Mouse (Mus musculus): ENCODE data around the gene Nnat.
A peak's percentile ranks its signal among the peaks of the same experiment; 100 is the strongest.

Nnat gene

GRCm38 (mm10) chr2:157607542-157608236 is 47.8 kb downstream of the Nnat start:
- DNase-seq: peak; percentile 21

DNA sequence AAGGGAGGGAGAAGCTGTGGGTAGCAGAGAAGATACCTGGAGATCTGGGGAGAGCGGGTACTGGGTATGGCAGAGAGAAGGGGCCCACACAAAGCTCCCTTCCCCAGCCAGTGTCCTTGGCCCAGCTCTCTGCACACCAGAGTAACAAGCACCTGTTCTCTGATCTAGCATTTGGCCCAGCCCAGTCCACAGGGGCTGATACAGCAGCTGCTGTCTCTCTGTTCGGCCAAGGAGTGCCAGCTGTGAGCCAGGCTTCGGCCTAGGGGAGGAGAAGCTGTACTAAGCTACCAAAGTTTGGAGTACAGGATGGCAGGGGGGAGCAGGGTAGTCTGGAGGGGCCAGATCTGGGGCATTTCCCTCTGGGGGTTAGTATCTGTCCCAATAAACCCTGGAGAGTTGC is 51.9 kb downstream of the Nnat start:
- DNase-seq: no peak
